Mouse (Mus musculus) cerebellum, adult 2 months (tissue): Measurements from ENCODE around the gene Gnao1.

Source experiments
- CTCF ChIP-seq: fragments of 200-500 bp; IDR thresholded peaks from 2 replicates; pipeline ENCODE4 v1.5.1; 2011; ENCODE audit warnings: low read depth, mild to moderate bottlenecking, control low read depth, low read length, moderate library complexity, borderline replicate concordance; ENCODE audit not compliant: insufficient read depth
- POLR2A ChIP-seq: fragments of 200-500 bp; IDR thresholded peaks from 2 replicates; pipeline ENCODE4 v1.6.1; 2011; ENCODE audit warnings: low read length, control low read depth, borderline replicate concordance; ENCODE audit not compliant: insufficient read depth

GRCm38 (mm10) chr8:93866271-93866670, 56.5 kb downstream of the Gnao1 start:
- TF ChIP-seq CTCF (no peak), POLR2A (no peak)
